In genomic region chr5:56440423-56440822, GRCm38 (mm10) we compare ENCODE assay signal across 25 mouse cellular contexts.
DNase-seq lines count a peak whose midpoint lies in the region; ATAC-seq and TF ChIP-seq lines count a peak whose summit lies in the region.
"Had no signal": no experiment of that assay in that cellular context is flagged by ENCODE, and none has a peak within 500 bp of the region (broad histone marks: within the 10 kb centered on the region; RNA-seq: fewer than 3 reads in every experiment).

No protein-coding gene starts in this region.

- TF ChIP-seq EP300 in lung, postnatal 0 days (IDR thresholded peaks at IDR 0.05): no peak

- H3K4me2 ChIP-seq in hindbrain, embryonic 14.5 days (replicated peaks): no peak overlapping the region
- H3K4me2 ChIP-seq in hindbrain, embryonic 12.5 days (replicated peaks): no peak overlapping the region
- no peak overlapping the region for H3K4me2 ChIP-seq in lung, embryonic 14.5 days
- H3K4me2 ChIP-seq in lung, postnatal 0 days (replicated peaks; ENCODE audit: low read depth, low read length): no peak overlapping the region
- H3K4me2 ChIP-seq: embryonic facial prominence, embryonic 12.5 days; heart, embryonic 13.5 days; hindbrain, embryonic 13.5 days; midbrain, embryonic 12.5 days had no signal

- intact Hi-C loops in left cerebral cortex, postnatal 10 days (cut with DNase I): no loop called here

- no peak for TF ChIP-seq CTCF in lung, embryonic 14.5 days (IDR thresholded peaks at IDR 0.05; ENCODE audit: low read depth)
- no peak for TF ChIP-seq CTCF in lung, postnatal 0 days (IDR thresholded peaks at IDR 0.05)
- TF ChIP-seq CTCF in brain, embryonic 14.5 days (IDR thresholded peaks at IDR 0.05; ENCODE audit: borderline replicate concordance, extremely low read depth, insufficient read depth, insufficient read length): no peak

- no peak overlapping the region for H3K9ac ChIP-seq in hindbrain, embryonic 14.5 days
- H3K9ac ChIP-seq in hindbrain, embryonic 12.5 days: no peak overlapping the region
- no peak overlapping the region for H3K9ac ChIP-seq in lung, embryonic 14.5 days
- H3K9ac ChIP-seq in lung, postnatal 0 days (replicated peaks; ENCODE audit: low read depth): no peak overlapping the region
- H3K9ac ChIP-seq: embryonic facial prominence, embryonic 12.5 days; heart, embryonic 13.5 days; hindbrain, embryonic 13.5 days; midbrain, embryonic 12.5 days had no signal

- H3K27ac ChIP-seq in hindbrain, embryonic 14.5 days: no peak overlapping the region
- no peak overlapping the region for H3K27ac ChIP-seq in hindbrain, embryonic 12.5 days
- no peak overlapping the region for H3K27ac ChIP-seq in lung, embryonic 14.5 days (ENCODE audit: low read depth)
- no peak overlapping the region for H3K27ac ChIP-seq in lung, postnatal 0 days (ENCODE audit: low read length)
- H3K27ac ChIP-seq: embryonic facial prominence, embryonic 12.5 days; heart, embryonic 13.5 days; hindbrain, embryonic 13.5 days; left cerebral cortex, adult 2 months; midbrain, embryonic 12.5 days; stomach, postnatal 0 days had no signal

- peak; percentile 51; the same call in 1 of the 2 replicates for ATAC-seq in hindbrain, embryonic 14.5 days (ENCODE audit: low FRiP score)
- ATAC-seq in hindbrain, embryonic 12.5 days (ENCODE audit: low FRiP score): no peak
- ATAC-seq in lung, embryonic 14.5 days (ENCODE audit: insufficient read depth): no peak
- ATAC-seq in lung, postnatal 0 days: no peak
- ATAC-seq: intestine, postnatal 0 days had no signal

- peak; percentile 32 for DNase-seq in hindbrain, embryonic 14.5 days (ENCODE audit: low spot score)
- DNase-seq in lung, embryonic 14.5 days: peak; percentile 43
- DNase-seq in lung, postnatal 0 days (ENCODE audit: low spot score): no peak
- DNase-seq in NIH3T3 (ENCODE audit: low read depth): peak; percentile 2
- peak; percentile 73 for DNase-seq in brain, embryonic 14.5 days (ENCODE audit: low read depth)
- DNase-seq in left cerebral cortex, postnatal 10 days (ENCODE audit: extremely low spot score in 1 of 2, low spot score in 2 of 2): no peak
- DNase-seq: adrenal gland, postnatal 14 days; cerebellum, adult 9-11 months; gastrocnemius, postnatal 25 days; heart, adult 18-20 months; kidney, postnatal 4 days; layer of hippocampus, adult 9-11 months; left cerebral cortex, postnatal 4 days; lung, postnatal 10 days; thymus, adult 2 months; thymus, postnatal 4 days had no signal

- H3K4me3 ChIP-seq in hindbrain, embryonic 14.5 days (replicated peaks; ENCODE audit: low read length): no peak overlapping the region
- no peak overlapping the region for H3K4me3 ChIP-seq in hindbrain, embryonic 12.5 days
- H3K4me3 ChIP-seq in lung, embryonic 14.5 days (ENCODE audit: low read depth, low read length): no peak overlapping the region
- H3K4me3 ChIP-seq in lung, postnatal 0 days (ENCODE audit: low read depth, low read length): no peak overlapping the region
- H3K4me3 ChIP-seq: embryonic facial prominence, embryonic 12.5 days; erythroblast, embryonic 14.5 days; heart, embryonic 13.5 days; hindbrain, embryonic 13.5 days; left cerebral cortex, adult 2 months; midbrain, embryonic 12.5 days had no signal

- H3K36me3 ChIP-seq in hindbrain, embryonic 14.5 days (replicated peaks; ENCODE audit: control insufficient read depth, insufficient read depth): no peaks in the 10 kb centered on the region
- H3K36me3 ChIP-seq in hindbrain, embryonic 12.5 days: no peaks in the 10 kb centered on the region
- H3K36me3 ChIP-seq in lung, embryonic 14.5 days (ENCODE audit: insufficient read depth): no peaks in the 10 kb centered on the region
- no peaks in the 10 kb centered on the region for H3K36me3 ChIP-seq in lung, postnatal 0 days (ENCODE audit: insufficient read depth, low read length)
- H3K36me3 ChIP-seq: embryonic facial prominence, embryonic 12.5 days; heart, embryonic 13.5 days; hindbrain, embryonic 13.5 days; midbrain, embryonic 12.5 days had no signal

- TF ChIP-seq POLR2A in brain, embryonic 14.5 days (IDR thresholded peaks at IDR 0.05; ENCODE audit: borderline replicate concordance, extremely low read depth, insufficient read depth, insufficient read length, poor library complexity, severe bottlenecking): no peak

- no peaks in the 10 kb centered on the region for H3K27me3 ChIP-seq in hindbrain, embryonic 14.5 days (ENCODE audit: control insufficient read depth, insufficient read depth, low read length)
- H3K27me3 ChIP-seq in hindbrain, embryonic 12.5 days: no peaks in the 10 kb centered on the region
- H3K27me3 ChIP-seq in lung, embryonic 14.5 days (ENCODE audit: insufficient read depth, low read length): no peaks in the 10 kb centered on the region
- H3K27me3 ChIP-seq in lung, postnatal 0 days (replicated peaks; ENCODE audit: insufficient read depth, low read length): no peaks in the 10 kb centered on the region
- H3K27me3 ChIP-seq: embryonic facial prominence, embryonic 12.5 days; heart, embryonic 13.5 days; hindbrain, embryonic 13.5 days; midbrain, embryonic 12.5 days had no signal

- H3K4me1 ChIP-seq in hindbrain, embryonic 14.5 days (replicated peaks; ENCODE audit: control insufficient read depth, insufficient read depth, low read length): no peaks in the 10 kb centered on the region
- no peaks in the 10 kb centered on the region for H3K4me1 ChIP-seq in hindbrain, embryonic 12.5 days
- no peaks in the 10 kb centered on the region for H3K4me1 ChIP-seq in lung, embryonic 14.5 days (ENCODE audit: insufficient read depth)
- no peaks in the 10 kb centered on the region for H3K4me1 ChIP-seq in lung, postnatal 0 days (ENCODE audit: insufficient read depth, low read depth, low read length)
- H3K4me1 ChIP-seq: embryonic facial prominence, embryonic 12.5 days; heart, embryonic 13.5 days; hindbrain, embryonic 13.5 days; midbrain, embryonic 12.5 days had no signal

- H3K9me3 ChIP-seq in hindbrain, embryonic 14.5 days (ENCODE audit: control insufficient read depth, low read length): no peaks in the 10 kb centered on the region
- H3K9me3 ChIP-seq in hindbrain, embryonic 12.5 days (replicated peaks): no peaks in the 10 kb centered on the region
- H3K9me3 ChIP-seq in lung, embryonic 14.5 days (ENCODE audit: low read depth, low read length): no peaks in the 10 kb centered on the region
- H3K9me3 ChIP-seq in lung, postnatal 0 days (ENCODE audit: low read length): no peaks in the 10 kb centered on the region
- H3K9me3 ChIP-seq: embryonic facial prominence, embryonic 12.5 days; heart, embryonic 13.5 days; hindbrain, embryonic 13.5 days; midbrain, embryonic 12.5 days had no signal

- WGBS in hindbrain, embryonic 14.5 days: 72% methylated on average over 2 of the region's 2 CpGs
- WGBS in hindbrain, embryonic 12.5 days: 84% methylated on average over 2 of the region's 2 CpGs
- WGBS in lung, embryonic 14.5 days: 62% methylated on average over 2 of the region's 2 CpGs
- WGBS in lung, postnatal 0 days: 79% methylated on average over 2 of the region's 2 CpGs

Comparison
In these comparisons a context has a peak if more than half of its experiments do, and no peak if none do; other contexts are left out.
1. DNase-seq: peak in hindbrain, embryonic 14.5 days (single experiment), lung, embryonic 14.5 days (single experiment), NIH3T3 (single experiment) and brain, embryonic 14.5 days (single experiment); none in lung, postnatal 0 days (single experiment) and left cerebral cortex, postnatal 10 days (0 of 2).